Comparison of ENCODE assay signal across 8 mouse cellular contexts in the genomic region with DNA sequence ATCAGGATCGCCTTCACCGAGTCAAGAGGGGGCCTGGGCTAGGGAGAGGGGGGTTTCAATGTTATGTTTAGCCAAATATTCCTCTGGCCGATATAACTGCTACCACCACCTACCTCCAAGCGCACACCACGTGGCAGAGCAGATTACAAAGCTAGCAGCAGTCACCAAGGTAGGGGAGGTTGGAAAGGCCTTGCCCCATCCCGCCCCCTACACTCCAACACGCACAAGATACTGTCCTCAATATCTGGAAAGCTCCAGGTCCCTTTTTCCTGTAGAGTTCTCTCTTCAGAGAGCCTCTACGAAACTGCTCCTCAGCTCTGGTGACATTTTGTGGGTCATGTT.
DNase-seq lines count a peak whose midpoint lies in the region; ATAC-seq lines count a peak whose summit lies in the region.

No protein-coding gene starts in this region.

- no peak; the same call in 1 of the 2 replicates for ATAC-seq in lung, embryonic 15.5 days (ENCODE audit: borderline replicate concordance, extremely low read depth, low FRiP score, low TSS enrichment)
- ATAC-seq in embryonic facial prominence, embryonic 15.5 days (ENCODE audit: insufficient number of reproducible peaks, low FRiP score, low TSS enrichment, low read depth) = peak; percentile 58
- no peak; the same call in 1 of the 2 replicates for ATAC-seq in limb, embryonic 13.5 days (ENCODE audit: low FRiP score, low read depth)
- no peak; the same call in 1 of the 2 replicates for ATAC-seq in neural tube, embryonic 15.5 days (ENCODE audit: low FRiP score)

- H3K27me3 ChIP-seq in lung, embryonic 15.5 days = no peaks in the 10 kb centered on the region
- no peaks in the 10 kb centered on the region for H3K27me3 ChIP-seq in embryonic facial prominence, embryonic 15.5 days
- H3K27me3 ChIP-seq in limb, embryonic 13.5 days = no peaks in the 10 kb centered on the region
- H3K27me3 ChIP-seq in neural tube, embryonic 15.5 days (replicated peaks) = no peaks in the 10 kb centered on the region

- peak overlapping the region; percentile 38; the same call in 1 of the 2 replicates for H3K4me3 ChIP-seq in lung, embryonic 15.5 days
- H3K4me3 ChIP-seq in embryonic facial prominence, embryonic 15.5 days (replicated peaks) = peak overlapping the region; percentile 46
- peak overlapping the region; percentile 39 for H3K4me3 ChIP-seq in limb, embryonic 13.5 days
- H3K4me3 ChIP-seq in neural tube, embryonic 15.5 days (replicated peaks) = peak overlapping the region; percentile 42

- H3K9me3 ChIP-seq in lung, embryonic 15.5 days = no peaks in the 10 kb centered on the region
- no peaks in the 10 kb centered on the region for H3K9me3 ChIP-seq in embryonic facial prominence, embryonic 15.5 days (replicated peaks)
- no peaks in the 10 kb centered on the region for H3K9me3 ChIP-seq in limb, embryonic 13.5 days
- H3K9me3 ChIP-seq in neural tube, embryonic 15.5 days (replicated peaks) = no peaks in the 10 kb centered on the region

- H3K36me3 ChIP-seq in lung, embryonic 15.5 days = no peaks in the 10 kb centered on the region
- no peaks in the 10 kb centered on the region for H3K36me3 ChIP-seq in embryonic facial prominence, embryonic 15.5 days
- no peaks in the 10 kb centered on the region for H3K36me3 ChIP-seq in limb, embryonic 13.5 days
- H3K36me3 ChIP-seq in neural tube, embryonic 15.5 days = no peaks in the 10 kb centered on the region

- no peak for DNase-seq in lung, postnatal 25 days (ENCODE audit: low spot score)
- DNase-seq in cerebellum, postnatal 14 days = no peak
- DNase-seq in spleen, adult 18-20 months = no peak
- DNase-seq in adrenal gland, adult 8-10 months = no peak

- 4% methylated on average over 8 of the region's 8 CpGs for WGBS in lung, embryonic 15.5 days
- WGBS in embryonic facial prominence, embryonic 15.5 days = 8% methylated on average over 8 of the region's 8 CpGs
- 5% methylated on average over 8 of the region's 8 CpGs for WGBS in limb, embryonic 13.5 days
- 3% methylated on average over 8 of the region's 8 CpGs for WGBS in neural tube, embryonic 15.5 days

- peak overlapping the region; percentile 58 for H3K4me2 ChIP-seq in lung, embryonic 15.5 days
- peak overlapping the region; percentile 56 for H3K4me2 ChIP-seq in embryonic facial prominence, embryonic 15.5 days (replicated peaks)
- peak overlapping the region; percentile 63 for H3K4me2 ChIP-seq in limb, embryonic 13.5 days (replicated peaks)
- H3K4me2 ChIP-seq in neural tube, embryonic 15.5 days = peak overlapping the region; percentile 67

- peak overlapping the region; percentile 91; the same call in 1 of the 2 replicates for H3K27ac ChIP-seq in lung, embryonic 15.5 days
- H3K27ac ChIP-seq in embryonic facial prominence, embryonic 15.5 days (replicated peaks) = peak overlapping the region; percentile 89
- H3K27ac ChIP-seq in limb, embryonic 13.5 days = peak overlapping the region; percentile 55; the same call in 1 of the 2 replicates
- peak overlapping the region; percentile 93 for H3K27ac ChIP-seq in neural tube, embryonic 15.5 days (replicated peaks)

- peaks cover 38% of the 10 kb centered on the region for H3K4me1 ChIP-seq in lung, embryonic 15.5 days
- H3K4me1 ChIP-seq in embryonic facial prominence, embryonic 15.5 days = peaks cover 37% of the 10 kb centered on the region
- H3K4me1 ChIP-seq in limb, embryonic 13.5 days = peaks cover 37% of the 10 kb centered on the region
- peaks cover 40% of the 10 kb centered on the region for H3K4me1 ChIP-seq in neural tube, embryonic 15.5 days

- H3K9ac ChIP-seq in lung, embryonic 15.5 days = no peak overlapping the region
- H3K9ac ChIP-seq in embryonic facial prominence, embryonic 15.5 days = no peak overlapping the region
- no peak overlapping the region for H3K9ac ChIP-seq in limb, embryonic 13.5 days
- no peak overlapping the region for H3K9ac ChIP-seq in neural tube, embryonic 15.5 days (replicated peaks)
